Mouse (Mus musculus) liver, postnatal 0 days (tissue): ENCODE results near the gene St6galnac6.

Experiments used
- CTCF ChIP-seq: sonication (generic); IDR thresholded peaks from 2 replicates; pipeline ENCODE4 v1.5.1; 2016; ENCODE audit warnings: antibody characterized with exemption, low read depth
- EP300 ChIP-seq: IDR thresholded peaks from 2 replicates; pipeline ENCODE4 v1.6.1; 2016; ENCODE audit warnings: antibody characterized with exemption, low read depth, mild to moderate bottlenecking

DNA sequence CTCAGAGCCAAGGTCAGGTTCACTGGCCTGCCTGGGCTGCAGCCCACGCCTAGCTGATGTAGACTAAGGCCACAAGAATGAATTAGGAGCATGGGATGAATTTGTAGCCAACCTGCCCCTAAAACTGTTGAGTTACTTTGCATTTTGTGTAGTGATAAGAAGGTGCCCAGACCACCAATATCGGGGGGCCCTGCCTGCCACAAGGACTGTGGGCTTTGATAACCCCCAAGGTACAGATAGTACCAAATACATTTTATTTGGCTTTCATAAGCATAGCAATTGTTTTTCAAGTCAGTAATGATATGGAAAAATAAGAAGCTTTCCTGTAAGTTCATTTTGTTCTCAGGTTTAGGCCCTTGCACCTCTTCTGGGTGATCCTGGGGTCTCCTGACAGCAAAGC is 59.4 kb downstream of the St6galnac6 start:
- TF ChIP-seq EP300 (peak; percentile 90), CTCF (no peak)
